In the genomic region with DNA sequence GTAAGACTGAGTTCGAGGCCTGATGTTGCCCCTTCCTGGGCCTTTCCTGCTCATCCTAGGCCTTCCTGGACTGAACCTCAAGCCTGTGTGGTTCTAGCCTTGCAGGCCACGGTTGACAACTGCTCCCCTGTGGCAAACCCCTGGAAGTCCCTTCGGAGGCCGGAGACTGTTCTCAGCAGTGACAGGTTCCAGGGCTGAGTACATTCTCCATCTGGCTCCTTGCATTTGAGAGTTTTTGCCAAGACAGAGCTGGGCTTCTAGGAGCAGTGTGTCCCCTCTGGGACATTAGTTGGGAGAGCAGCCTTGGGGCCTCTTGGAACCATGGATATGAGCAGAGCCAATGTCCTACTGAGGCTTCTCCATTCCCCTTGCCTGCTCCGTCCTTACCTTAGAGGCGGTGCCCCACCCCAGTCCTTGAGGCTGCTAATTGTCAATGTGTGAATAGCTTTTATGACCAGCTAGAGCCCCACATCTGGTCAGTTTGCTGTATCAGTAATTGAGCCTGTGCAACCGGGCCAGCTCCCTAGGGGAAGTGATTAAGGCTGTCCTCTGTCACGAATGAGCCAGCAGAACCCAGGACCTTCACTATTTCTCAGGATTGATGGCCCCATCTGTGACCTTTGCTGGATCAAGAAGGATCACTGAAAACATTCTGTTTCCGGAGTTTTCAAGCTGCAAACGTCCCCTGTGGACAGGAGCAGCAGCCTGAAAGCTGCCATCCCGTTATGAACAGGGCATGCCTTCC, we compare ENCODE assay signal across 8 mouse cellular contexts.
A peak's percentile ranks its signal among the peaks of the same experiment; 100 is the strongest.
DNase-seq lines count a peak whose midpoint lies in the region; ATAC-seq and TF ChIP-seq lines count a peak whose summit lies in the region.

No protein-coding gene starts in this region.

- no peak for ATAC-seq in lung, embryonic 14.5 days (ENCODE audit: insufficient read depth)
- ATAC-seq in hindbrain, embryonic 16.5 days, result no peak
- ATAC-seq in stomach, embryonic 14.5 days (ENCODE audit: insufficient number of reproducible peaks, insufficient read depth, low FRiP score, low read depth), result no peak

- no peak overlapping the region for H3K4me3 ChIP-seq in lung, embryonic 14.5 days (ENCODE audit: low read depth, low read length)
- H3K4me3 ChIP-seq in lung, adult 2 months (replicated peaks; ENCODE audit: extremely low read depth, low read depth, low read length), result no peak overlapping the region
- H3K4me3 ChIP-seq in hindbrain, embryonic 16.5 days (ENCODE audit: low read length), result no peak overlapping the region
- H3K4me3 ChIP-seq in stomach, embryonic 14.5 days (ENCODE audit: low read depth, low read length), result no peak overlapping the region

- TF ChIP-seq CTCF in lung, embryonic 14.5 days (IDR thresholded peaks at IDR 0.05; ENCODE audit: low read depth), result no peak
- TF ChIP-seq CTCF in lung, adult 2 months (IDR thresholded peaks at IDR 0.05; ENCODE audit: insufficient read depth, low read length), result no peak

- TF ChIP-seq POLR2A in lung, adult 2 months (IDR thresholded peaks at IDR 0.05; ENCODE audit: borderline replicate concordance, extremely low read depth, low read depth, low read length), result no peak

- peak; percentile 45 for DNase-seq in adrenal gland, postnatal 10 days
- DNase-seq in adrenal gland, postnatal 4 days (ENCODE audit: low spot score in 2 of 2), result no peak
- no peak for DNase-seq in lung, embryonic 14.5 days
- no peak for DNase-seq in lung, adult 2 months
- no peak for DNase-seq in B cell, adult 2 months
- DNase-seq in natural killer cell, adult 2 months (ENCODE audit: low spot score in 2 of 2), result no peak

- H3K4me1 ChIP-seq in lung, embryonic 14.5 days (ENCODE audit: insufficient read depth), result peaks cover 59% of the 10 kb centered on the region
- H3K4me1 ChIP-seq in lung, adult 2 months (ENCODE audit: control insufficient read depth, insufficient read depth, low read length), result peaks cover 6% of the 10 kb centered on the region; the same call in 1 of the 2 replicates
- peaks cover 78% of the 10 kb centered on the region for H3K4me1 ChIP-seq in hindbrain, embryonic 16.5 days (ENCODE audit: control insufficient read depth, insufficient read depth, low read depth, low read length)
- H3K4me1 ChIP-seq in stomach, embryonic 14.5 days (ENCODE audit: control insufficient read depth, insufficient read depth, low read length), result peaks cover 60% of the 10 kb centered on the region

- H3K36me3 ChIP-seq in lung, embryonic 14.5 days (ENCODE audit: insufficient read depth), result no peaks in the 10 kb centered on the region
- no peaks in the 10 kb centered on the region for H3K36me3 ChIP-seq in hindbrain, embryonic 16.5 days (ENCODE audit: control insufficient read depth, insufficient read depth, low read length)
- no peaks in the 10 kb centered on the region for H3K36me3 ChIP-seq in stomach, embryonic 14.5 days (ENCODE audit: control insufficient read depth, insufficient read depth, low read length)

- H3K9ac ChIP-seq in lung, embryonic 14.5 days, result no peak overlapping the region; the same call in 1 of the 2 replicates
- H3K9ac ChIP-seq in hindbrain, embryonic 16.5 days (ENCODE audit: low read depth, low read length), result no peak overlapping the region; the same call in 1 of the 2 replicates
- no peak overlapping the region for H3K9ac ChIP-seq in stomach, embryonic 14.5 days (replicated peaks; ENCODE audit: low read depth, low read length)

- no peak overlapping the region for H3K4me2 ChIP-seq in lung, embryonic 14.5 days
- H3K4me2 ChIP-seq in hindbrain, embryonic 16.5 days (ENCODE audit: low read length), result no peak overlapping the region
- H3K4me2 ChIP-seq in stomach, embryonic 14.5 days (replicated peaks; ENCODE audit: low read depth, low read length), result no peak overlapping the region

- no peaks in the 10 kb centered on the region for H3K27me3 ChIP-seq in lung, embryonic 14.5 days (ENCODE audit: insufficient read depth, low read length)
- H3K27me3 ChIP-seq in hindbrain, embryonic 16.5 days (replicated peaks; ENCODE audit: control insufficient read depth, insufficient read depth, low read length), result no peaks in the 10 kb centered on the region
- H3K27me3 ChIP-seq in stomach, embryonic 14.5 days (ENCODE audit: control insufficient read depth, insufficient read depth, low read length), result no peaks in the 10 kb centered on the region

- no peaks in the 10 kb centered on the region for H3K9me3 ChIP-seq in lung, embryonic 14.5 days (ENCODE audit: low read depth, low read length)
- H3K9me3 ChIP-seq in hindbrain, embryonic 16.5 days (ENCODE audit: control insufficient read depth, low read length), result no peaks in the 10 kb centered on the region
- no peaks in the 10 kb centered on the region for H3K9me3 ChIP-seq in stomach, embryonic 14.5 days (ENCODE audit: control insufficient read depth, low read depth, low read length)

- peak overlapping the region; percentile 62; the same call in 1 of the 2 replicates for H3K27ac ChIP-seq in lung, embryonic 14.5 days (ENCODE audit: low read depth)
- peak overlapping the region; percentile 46 for H3K27ac ChIP-seq in hindbrain, embryonic 16.5 days (ENCODE audit: low read depth, low read length)
- 0 out of 2 replicates have a peak overlapping the region, but pooled peaks have one; percentile 6 for H3K27ac ChIP-seq in stomach, embryonic 14.5 days (ENCODE audit: low read length)

- 45% methylated on average over 11 of the region's 11 CpGs for WGBS in lung, embryonic 14.5 days
- 58% methylated on average over 11 of the region's 11 CpGs for WGBS in lung, adult 2 months
- WGBS in hindbrain, embryonic 16.5 days, result 39% methylated on average over 11 of the region's 11 CpGs
- 46% methylated on average over 11 of the region's 11 CpGs for WGBS in stomach, embryonic 14.5 days

Comparison
In these comparisons a context has a peak if more than half of its experiments do, and no peak if none do; other contexts are left out.
1. H3K27ac ChIP-seq: peak in every context shown above with its lines; median percentile 62 in lung, embryonic 14.5 days; 46 in hindbrain, embryonic 16.5 days; 6 in stomach, embryonic 14.5 days.